Mouse (Mus musculus): ENCODE data around the gene Kiss1.

DNA sequence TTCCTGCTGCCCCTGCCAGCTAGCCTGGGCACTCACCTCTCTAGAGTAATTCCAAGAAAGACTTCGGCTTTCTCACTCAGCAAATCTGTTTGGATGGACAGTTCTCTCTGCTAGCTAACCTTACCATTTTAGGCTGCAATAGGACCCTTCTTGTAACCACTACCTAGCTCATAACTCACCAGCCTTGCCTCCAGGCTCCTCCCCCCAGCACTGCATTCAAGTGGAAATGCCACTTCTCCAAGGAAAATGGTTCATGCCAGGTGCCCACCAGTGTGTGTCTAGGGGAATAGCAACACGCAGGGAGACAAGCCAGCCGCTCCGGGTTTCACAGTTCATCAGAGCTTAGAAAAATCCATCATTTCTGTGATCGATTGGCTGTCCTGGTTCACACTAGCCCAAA lies 55.9 kb downstream of the Kiss1 start:
- TF ChIP-seq HCFC1 (IDR thresholded peaks at IDR 0.05; ENCODE audit: low read depth, low read length) (no peak), EP300 (IDR thresholded peaks at IDR 0.05; ENCODE audit: low read depth in 1 of 2, low read length in 2 of 2) (no peak), ZNF384 (IDR thresholded peaks at IDR 0.05; ENCODE audit: low read depth, low read length) (no peak), GABPA (IDR thresholded peaks at IDR 0.05; ENCODE audit: low read depth, low read length) (no peak), CTCF (IDR thresholded peaks at IDR 0.05 in 2 of 3, conservative IDR thresholded peaks at IDR 0.05 in 1 of 3; ENCODE audit: control insufficient read depth in 1 of 3, insufficient read depth in 1 of 3, low read depth in 2 of 3, low read length in 3 of 3, poor library complexity in 1 of 3, severe bottlenecking in 1 of 3) (no peak), USF1 (IDR thresholded peaks at IDR 0.05; ENCODE audit: low read depth, low read length) (no peak), BHLHE40 (IDR thresholded peaks at IDR 0.05; ENCODE audit: borderline replicate concordance, low read depth, low read length) (no peak), NRF1 (IDR thresholded peaks at IDR 0.05; ENCODE audit: insufficient read depth, low read depth, low read length, poor library complexity, severe bottlenecking) (no peak), TAL1 (IDR thresholded peaks at IDR 0.05; ENCODE audit: low read length) (no peak), NELFE (IDR thresholded peaks at IDR 0.05; ENCODE audit: low read depth, low read length) (no peak), KAT2A (conservative IDR thresholded peaks at IDR 0.05; ENCODE audit: low read depth, low read length) (no peak), MAFK (IDR thresholded peaks at IDR 0.05; ENCODE audit: borderline replicate concordance, low read depth, low read length) (no peak), UBTF (IDR thresholded peaks at IDR 0.05; ENCODE audit: borderline replicate concordance, insufficient read depth, low read depth, low read length) (no peak), POLR2A (IDR thresholded peaks at IDR 0.05; ENCODE audit: control insufficient read depth in 1 of 2, insufficient read depth in 1 of 2, low read depth in 1 of 2, low read length in 2 of 2, poor library complexity in 1 of 2) (no peak)
